Mouse (Mus musculus): ENCODE measurements around the gene Amy2a4.
"Not testable (repeated sequence)": the region's sequence is repeated elsewhere in the genome, so short reads cannot be mapped to it uniquely, and the experiment has no call there.

Gene Amy2a4

GRCm38 (mm10) chr3:113291349-113291748 is at the start of gene Amy2a4:
Gene Amy2a4, minus strand, starts transcription at chr3:113291449.
- DNase-seq (ENCODE audit: low read depth, low spot score): not testable (repeated sequence)

GRCm38 (mm10) chr3:113323952-113324351 is 32.7 kb upstream of the Amy2a4 start, which contains the start of gene Amy2a3:
Gene Amy2a3, minus strand, starts transcription at chr3:113324052.
- DNase-seq (ENCODE audit: low read depth, low spot score): not testable (repeated sequence)

GRCm38 (mm10) chr3:113312937-113313336 is 21.7 kb upstream of the Amy2a4 start:
- not testable (repeated sequence) for DNase-seq (ENCODE audit: low read depth, low spot score)

GRCm38 (mm10) chr3:113280285-113280684 is 11.0 kb downstream of the Amy2a4 start:
- not testable (repeated sequence) for DNase-seq (ENCODE audit: low read depth, low spot score)

DNA sequence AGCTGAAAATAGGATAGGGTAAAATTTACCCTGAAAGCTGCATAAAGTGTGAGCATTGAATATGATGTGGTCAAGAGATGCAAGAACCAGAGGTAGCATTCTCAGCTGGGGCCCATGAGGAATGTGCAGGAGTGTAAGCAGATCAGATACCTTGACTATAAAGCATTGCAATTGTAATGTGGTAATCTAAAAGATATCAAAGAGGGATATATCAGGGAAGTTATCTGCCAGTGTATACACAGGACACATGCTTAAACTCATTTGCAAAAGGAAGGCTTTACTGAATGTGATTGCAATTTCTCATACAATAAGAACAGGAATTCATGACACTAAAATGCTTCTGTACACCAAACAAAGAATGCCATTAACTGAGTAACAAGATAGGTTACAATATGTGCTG is 11.7 kb downstream of the Amy2a4 start:
- DNase-seq (ENCODE audit: low read depth, low spot score): not testable (repeated sequence)

DNA sequence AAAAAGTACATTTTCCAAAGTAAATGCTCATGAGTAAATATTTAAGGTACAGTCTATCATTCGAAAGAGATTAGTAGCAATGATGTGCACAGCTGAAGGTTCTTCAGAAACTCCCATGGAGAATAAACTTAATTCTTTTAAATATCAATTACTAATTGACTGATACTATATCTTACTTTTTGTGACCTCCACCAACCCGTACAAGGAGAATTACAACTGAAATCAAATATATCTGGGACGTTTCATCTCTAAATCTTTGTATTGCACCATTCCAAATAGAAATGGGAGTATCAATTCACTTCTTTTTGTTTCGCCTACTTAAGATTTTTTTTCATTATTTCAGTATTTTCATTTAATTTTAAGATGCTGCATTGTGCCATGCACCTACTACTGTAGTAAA is 32.5 kb downstream of the Amy2a4 start, which contains the start of gene Amy2a5:
Gene Amy2a5 (minus strand): TSS at position 101 of the 400 bp plus-strand sequence.
- not testable (repeated sequence) for DNase-seq (ENCODE audit: low read depth, low spot score)

Measured in c-Kit-negative CD71-positive TER-119-positive erythroid progenitor cells, embryonic 14.5 days (primary cell).